Mouse (Mus musculus) lung, adult 18-20 months (tissue): ENCODE results near the gene Slc22a17.
A peak's percentile ranks its signal among the peaks of the same experiment; 100 is the strongest.

Experiments used
- DNase-seq, 2 experiments: peaks; one replicate each; pipeline ENCODE4 v3.0.0; 2022; ENCODE audit warnings: mixed read lengths in 2 of 2

The Slc22a17 gene

GRCm38 (mm10) chr14:54894296-54895151 lies 18.4 kb downstream of the Slc22a17 start:
- DNase-seq = peak; percentile 64 to 70

- DNase-seq = peak; percentile 99
Measured at GRCm38 (mm10) chr14:54893651-54894181, 19.2 kb downstream of the Slc22a17 start.

GRCm38 (mm10) chr14:54892200-54892599 lies 20.7 kb downstream of the Slc22a17 start, which contains the start of gene Pabpn1:
Pabpn1 (plus strand) TSS chr14:54892500.
- no peak for DNase-seq

- DNase-seq = no peak
Measured at GRCm38 (mm10) chr14:54885309-54885708, 27.6 kb downstream of the Slc22a17 start.

GRCm38 (mm10) chr14:54884022-54884712 lies 28.8 kb downstream of the Slc22a17 start:
- DNase-seq = no peak

- DNase-seq = peak; percentile 82 to 89
Measured at GRCm38 (mm10) chr14:54883154-54884021, 29.5 kb downstream of the Slc22a17 start, which contains the start of the genes Bcl2l2 and Gm20521. Bcl2l2 (plus strand) TSS chr14:54883377. Gm20521 (plus strand) TSS chr14:54883441.

- DNase-seq = peak; percentile 72
Measured at GRCm38 (mm10) chr14:54877048-54877715, 35.8 kb downstream of the Slc22a17 start, which contains the start of gene Ppp1r3e. Ppp1r3e (minus strand) TSS chr14:54877550.

GRCm38 (mm10) chr14:54876539-54877047 lies 36.3 kb downstream of the Slc22a17 start:
- peak; percentile 91 to 94 for DNase-seq

GRCm38 (mm10) chr14:54875844-54876538 lies 36.9 kb downstream of the Slc22a17 start:
- peak in 1 of 2 experiments; percentile 45 for DNase-seq

GRCm38 (mm10) chr14:54874165-54874564 lies 38.8 kb downstream of the Slc22a17 start:
- DNase-seq = no peak

- no peak for DNase-seq
Measured at GRCm38 (mm10) chr14:54870861-54871260, 42.1 kb downstream of the Slc22a17 start, which contains the start of gene Homez. Homez (minus strand) TSS chr14:54870961.

- no peak for DNase-seq
Measured at GRCm38 (mm10) chr14:54868026-54868425, 44.9 kb downstream of the Slc22a17 start.

GRCm38 (mm10) chr14:54866936-54867335 lies 46.0 kb downstream of the Slc22a17 start:
- DNase-seq = no peak

- DNase-seq = no peak
Measured at GRCm38 (mm10) chr14:54866268-54866667, 46.7 kb downstream of the Slc22a17 start.

GRCm38 (mm10) chr14:54865626-54866025 lies 47.3 kb downstream of the Slc22a17 start:
- no peak for DNase-seq

GRCm38 (mm10) chr14:54864313-54865036 lies 48.5 kb downstream of the Slc22a17 start:
- DNase-seq = no peak

- DNase-seq = peak; percentile 93 to 94
Measured at GRCm38 (mm10) chr14:54863501-54864312, 49.2 kb downstream of the Slc22a17 start.

- DNase-seq = peak; percentile 45 to 52
Measured at GRCm38 (mm10) chr14:54860511-54860910, 52.4 kb downstream of the Slc22a17 start.

GRCm38 (mm10) chr14:54857891-54858290 lies 55.0 kb downstream of the Slc22a17 start:
- DNase-seq = no peak
